24 mouse cellular contexts compared by ENCODE assay signal in the genomic region with DNA sequence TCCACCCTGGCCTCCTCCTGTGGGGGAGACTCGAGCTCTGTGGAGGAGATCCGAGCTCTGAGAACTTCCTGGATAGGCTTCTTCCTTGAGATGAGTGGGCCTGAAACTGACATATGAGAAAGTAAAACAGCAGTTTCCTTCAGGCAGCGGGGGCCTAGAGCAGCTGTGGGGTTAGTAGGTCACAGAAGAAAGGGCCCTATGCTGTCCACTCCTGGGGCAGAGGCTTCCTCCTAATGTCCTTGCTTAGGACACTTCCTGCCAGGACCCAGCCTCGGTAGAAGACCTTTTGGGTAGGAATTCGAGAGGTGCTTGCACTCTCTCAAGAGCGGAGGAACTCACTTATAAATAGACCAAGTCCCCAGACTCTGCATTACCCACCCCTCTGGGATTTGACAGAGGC. TPM values are rescaled to one million over a fixed set of nuclear protein-coding genes. Genes with fewer than 3 reads are reported as not detected.
A peak's percentile ranks its signal among the peaks of the same experiment; 100 is the strongest.
DNase-seq lines count a peak whose midpoint lies in the region; ATAC-seq and TF ChIP-seq lines count a peak whose summit lies in the region.
"Had no signal": no experiment of that assay in that cellular context is flagged by ENCODE, and none has a peak within 500 bp of the region (broad histone marks: within the 10 kb centered on the region; RNA-seq: fewer than 3 reads in every experiment).

No protein-coding gene starts in this region.

- H3K9ac ChIP-seq in forebrain, embryonic 16.5 days (replicated peaks; ENCODE audit: low read depth, low read length) = no peak overlapping the region
- H3K9ac ChIP-seq in heart, embryonic 14.5 days (ENCODE audit: low read length) = no peak overlapping the region
- no peak overlapping the region for H3K9ac ChIP-seq in heart, embryonic 12.5 days
- H3K9ac ChIP-seq in embryonic facial prominence, embryonic 13.5 days = no peak overlapping the region
- no peak overlapping the region for H3K9ac ChIP-seq in midbrain, embryonic 14.5 days (replicated peaks; ENCODE audit: low read length)
- H3K9ac ChIP-seq: forebrain, postnatal 0 days; hindbrain, embryonic 14.5 days; liver, embryonic 15.5 days; midbrain, embryonic 15.5 days had no signal

- no peak for ATAC-seq in forebrain, embryonic 16.5 days
- no peak for ATAC-seq in heart, embryonic 14.5 days (ENCODE audit: insufficient number of reproducible peaks, insufficient read depth, low FRiP score, low read depth)
- ATAC-seq in heart, embryonic 12.5 days (ENCODE audit: insufficient number of reproducible peaks, low FRiP score) = no peak
- ATAC-seq in embryonic facial prominence, embryonic 13.5 days (ENCODE audit: insufficient number of reproducible peaks, insufficient read depth, low FRiP score, low TSS enrichment, low read depth) = no peak
- no peak for ATAC-seq in midbrain, embryonic 14.5 days (ENCODE audit: low FRiP score, low TSS enrichment)
- ATAC-seq: forebrain, postnatal 0 days; intestine, postnatal 0 days; lung, postnatal 0 days; midbrain, embryonic 15.5 days had no signal

- H3K4me2 ChIP-seq in forebrain, embryonic 16.5 days (ENCODE audit: low read length) = no peak overlapping the region
- no peak overlapping the region for H3K4me2 ChIP-seq in heart, embryonic 14.5 days (ENCODE audit: low read length)
- H3K4me2 ChIP-seq in heart, embryonic 12.5 days = no peak overlapping the region
- H3K4me2 ChIP-seq in embryonic facial prominence, embryonic 13.5 days = no peak overlapping the region
- H3K4me2 ChIP-seq in midbrain, embryonic 14.5 days (ENCODE audit: low read length) = no peak overlapping the region
- H3K4me2 ChIP-seq: hindbrain, embryonic 14.5 days; liver, embryonic 15.5 days; midbrain, embryonic 15.5 days had no signal

- 72% methylated on average over 6 of the region's 6 CpGs for whole genome bisulfite sequencing in forebrain, embryonic 10.5 days
- WGBS in forebrain, embryonic 16.5 days = 88% methylated on average over 6 of the region's 6 CpGs
- 28% methylated on average over 6 of the region's 6 CpGs for WGBS in heart, embryonic 14.5 days
- 30% methylated on average over 6 of the region's 6 CpGs for WGBS in heart, embryonic 12.5 days
- WGBS in kidney, adult 2 months = 57% methylated on average over 6 of the region's 6 CpGs
- 46% methylated on average over 6 of the region's 6 CpGs for WGBS in embryonic facial prominence, embryonic 13.5 days
- WGBS in midbrain, embryonic 14.5 days = 89% methylated on average over 6 of the region's 6 CpGs

- TF ChIP-seq POLR2A in kidney, adult 2 months (IDR thresholded peaks at IDR 0.05; ENCODE audit: low read depth, low read length) = no peak

- H3K27ac ChIP-seq in forebrain, embryonic 10.5 days = peak overlapping the region; percentile 48; the same call in 1 of the 2 replicates
- no peak overlapping the region for H3K27ac ChIP-seq in forebrain, embryonic 16.5 days (ENCODE audit: low read length)
- H3K27ac ChIP-seq in heart, embryonic 14.5 days (replicated peaks in 1 of 2; ENCODE audit: control insufficient read depth in 1 of 2, insufficient read depth in 1 of 2, low read depth in 2 of 2, low read length in 2 of 2) = peak overlapping the region; percentile 31 to 62
- no peak overlapping the region for H3K27ac ChIP-seq in heart, embryonic 12.5 days (ENCODE audit: poor library complexity, severe bottlenecking)
- H3K27ac ChIP-seq in kidney, adult 2 months (ENCODE audit: insufficient read depth, low read depth, low read length) = no peak overlapping the region
- H3K27ac ChIP-seq in embryonic facial prominence, embryonic 13.5 days = peak overlapping the region; percentile 11; the same call in 1 of the 2 replicates
- H3K27ac ChIP-seq in midbrain, embryonic 14.5 days (replicated peaks; ENCODE audit: low read depth, low read length) = no peak overlapping the region
- H3K27ac ChIP-seq: liver, embryonic 15.5 days; midbrain, embryonic 15.5 days had no signal

- H3K4me1 ChIP-seq in forebrain, embryonic 10.5 days = peaks cover 40% of the 10 kb centered on the region
- peaks cover 6% of the 10 kb centered on the region; the same call in 1 of the 2 replicates for H3K4me1 ChIP-seq in forebrain, embryonic 16.5 days (replicated peaks; ENCODE audit: control insufficient read depth, insufficient read depth, low read length)
- H3K4me1 ChIP-seq in heart, embryonic 14.5 days (ENCODE audit: control insufficient read depth in 2 of 2, insufficient read depth in 2 of 2, low read length in 2 of 2) = peaks cover 30 to 32% of the 10 kb centered on the region in 2 experiments
- H3K4me1 ChIP-seq in heart, embryonic 12.5 days (replicated peaks) = peaks cover 63% of the 10 kb centered on the region
- H3K4me1 ChIP-seq in kidney, adult 2 months (ENCODE audit: control insufficient read depth, insufficient read depth, low read length) = peaks cover 10% of the 10 kb centered on the region; the same call in 1 of the 2 replicates
- peaks cover 24% of the 10 kb centered on the region for H3K4me1 ChIP-seq in embryonic facial prominence, embryonic 13.5 days
- H3K4me1 ChIP-seq in midbrain, embryonic 14.5 days (ENCODE audit: control insufficient read depth, insufficient read depth, low read length) = peaks cover 9% of the 10 kb centered on the region; the same call in 1 of the 2 replicates

- peaks cover 14% of the 10 kb centered on the region; the same call in 1 of the 2 replicates for H3K36me3 ChIP-seq in forebrain, embryonic 10.5 days (replicated peaks)
- H3K36me3 ChIP-seq in forebrain, embryonic 16.5 days (ENCODE audit: control insufficient read depth, insufficient read depth) = no peaks in the 10 kb centered on the region
- no peaks in the 10 kb centered on the region for H3K36me3 ChIP-seq in heart, embryonic 14.5 days (ENCODE audit: control insufficient read depth, insufficient read depth, low read length)
- H3K36me3 ChIP-seq in heart, embryonic 12.5 days = peaks cover 8% of the 10 kb centered on the region; the same call in 1 of the 2 replicates
- no peaks in the 10 kb centered on the region for H3K36me3 ChIP-seq in kidney, adult 2 months (ENCODE audit: control insufficient read depth, insufficient read depth, low read length)
- 0 out of 2 replicates have a peak, but pooled peaks cover 8% of the 10 kb centered on the region for H3K36me3 ChIP-seq in embryonic facial prominence, embryonic 13.5 days
- H3K36me3 ChIP-seq in midbrain, embryonic 14.5 days (ENCODE audit: control insufficient read depth, insufficient read depth, low read length) = no peaks in the 10 kb centered on the region
- H3K36me3 ChIP-seq: liver, embryonic 15.5 days; midbrain, embryonic 15.5 days had no signal

- H3K9me3 ChIP-seq in forebrain, embryonic 10.5 days = no peaks in the 10 kb centered on the region
- no peaks in the 10 kb centered on the region for H3K9me3 ChIP-seq in forebrain, embryonic 16.5 days (ENCODE audit: control insufficient read depth, low read length)
- no peaks in the 10 kb centered on the region for H3K9me3 ChIP-seq in heart, embryonic 14.5 days (ENCODE audit: control insufficient read depth, low read length)
- H3K9me3 ChIP-seq in heart, embryonic 12.5 days (replicated peaks) = no peaks in the 10 kb centered on the region
- no peaks in the 10 kb centered on the region for H3K9me3 ChIP-seq in embryonic facial prominence, embryonic 13.5 days
- no peaks in the 10 kb centered on the region for H3K9me3 ChIP-seq in midbrain, embryonic 14.5 days (ENCODE audit: control insufficient read depth, low read length)
- H3K9me3 ChIP-seq: liver, embryonic 15.5 days; midbrain, embryonic 15.5 days had no signal

- DNase-seq in forebrain, embryonic 10.5 days (ENCODE audit: extremely low spot score, low spot score) = no peak
- peak; percentile 16 to 32 for DNase-seq in kidney, postnatal 4 days
- no peak for DNase-seq in kidney, adult 2 months
- no peak for DNase-seq in midbrain, embryonic 14.5 days
- DNase-seq: adrenal gland, adult 2 months; cerebellum, adult 9-11 months; forebrain, postnatal 0 days; layer of hippocampus, postnatal 36 days; right cerebral cortex, postnatal 25 days had no signal

- no peak overlapping the region for H3K4me3 ChIP-seq in forebrain, embryonic 10.5 days
- no peak overlapping the region for H3K4me3 ChIP-seq in forebrain, embryonic 16.5 days (replicated peaks; ENCODE audit: low read length)
- no peak overlapping the region for H3K4me3 ChIP-seq in heart, embryonic 14.5 days (ENCODE audit: control insufficient read depth in 1 of 2, insufficient read depth in 1 of 2, low read depth in 1 of 2, low read length in 2 of 2)
- H3K4me3 ChIP-seq in heart, embryonic 12.5 days = no peak overlapping the region
- H3K4me3 ChIP-seq in kidney, adult 2 months (ENCODE audit: insufficient read depth, low read depth, low read length) = no peak overlapping the region
- H3K4me3 ChIP-seq in embryonic facial prominence, embryonic 13.5 days = no peak overlapping the region
- H3K4me3 ChIP-seq in midbrain, embryonic 14.5 days (replicated peaks; ENCODE audit: low read depth, low read length) = no peak overlapping the region
- H3K4me3 ChIP-seq: liver, embryonic 15.5 days; midbrain, embryonic 15.5 days had no signal

- TF ChIP-seq CTCF in kidney, adult 2 months (conservative IDR thresholded peaks at IDR 0.05; ENCODE audit: insufficient read depth, insufficient read length, low read depth, low read length) = no peak

- H3K27me3 ChIP-seq in forebrain, embryonic 10.5 days (ENCODE audit: poor library complexity, severe bottlenecking) = no peaks in the 10 kb centered on the region
- H3K27me3 ChIP-seq in forebrain, embryonic 16.5 days (replicated peaks; ENCODE audit: control insufficient read depth, insufficient read depth, low read length) = no peaks in the 10 kb centered on the region
- H3K27me3 ChIP-seq in heart, embryonic 14.5 days (ENCODE audit: control insufficient read depth, insufficient read depth, low read length) = no peaks in the 10 kb centered on the region
- no peaks in the 10 kb centered on the region for H3K27me3 ChIP-seq in heart, embryonic 12.5 days (replicated peaks)
- no peaks in the 10 kb centered on the region for H3K27me3 ChIP-seq in kidney, adult 2 months (replicated peaks; ENCODE audit: control insufficient read depth, insufficient read depth, low read length)
- no peaks in the 10 kb centered on the region for H3K27me3 ChIP-seq in embryonic facial prominence, embryonic 13.5 days
- no peaks in the 10 kb centered on the region for H3K27me3 ChIP-seq in midbrain, embryonic 14.5 days (ENCODE audit: control insufficient read depth, insufficient read depth, low read length)
- H3K27me3 ChIP-seq: liver, embryonic 15.5 days; midbrain, embryonic 15.5 days had no signal

RNA-seq across cellular contexts. Expression of gene Ctnnbip1, which starts 11.7 kb away (rescaled TPM):
- polyA plus RNA-seq in forebrain, embryonic 10.5 days (2016; fragmentation: Nextera tagmentation; extraction: Ambion mirVana) = 53.6 and 59.6 TPM in 2 replicates
- polyA plus RNA-seq in forebrain, embryonic 16.5 days (2015; fragmentation: Nextera tagmentation; extraction: Ambion mirVana) = 94.1 and 105 TPM in 2 replicates
- polyA plus RNA-seq in heart, embryonic 14.5 days (2014; fragmentation: Nextera tagmentation; extraction: Ambion mirVana) = 35.4 and 43.1 TPM in 2 replicates
- polyA plus RNA-seq in heart, embryonic 12.5 days (2016; fragmentation: Nextera tagmentation; extraction: Ambion mirVana) = 38.5 and 39.3 TPM in 2 replicates
- 20.5 and 24.4 TPM in 2 replicates for polyA plus RNA-seq in kidney, adult 2 months (2012; rRNA removed)
- polyA plus RNA-seq in embryonic facial prominence, embryonic 13.5 days (2015; fragmentation: Nextera tagmentation; extraction: Ambion mirVana) = 65.4 and 65.6 TPM in 2 replicates
- polyA plus RNA-seq in midbrain, embryonic 14.5 days (2014; fragmentation: Nextera tagmentation; extraction: Ambion mirVana) = 93.6 and 95.3 TPM in 2 replicates

RNA-seq across cellular contexts. Expression of gene Lzic, which starts 44.7 kb away (rescaled TPM):
- 51.8 and 55.2 TPM in 2 replicates for polyA plus RNA-seq in forebrain, embryonic 10.5 days (2016; fragmentation: Nextera tagmentation; extraction: Ambion mirVana)
- polyA plus RNA-seq in forebrain, embryonic 16.5 days (2015; fragmentation: Nextera tagmentation; extraction: Ambion mirVana) = 47.3 and 51.7 TPM in 2 replicates
- polyA plus RNA-seq in heart, embryonic 14.5 days (2014; fragmentation: Nextera tagmentation; extraction: Ambion mirVana) = 32.1 and 39.8 TPM in 2 replicates
- 32.1 and 40.9 TPM in 2 replicates for polyA plus RNA-seq in heart, embryonic 12.5 days (2016; fragmentation: Nextera tagmentation; extraction: Ambion mirVana)
- 7.7 and 8.6 TPM in 2 replicates for polyA plus RNA-seq in kidney, adult 2 months (2012; rRNA removed)
- polyA plus RNA-seq in embryonic facial prominence, embryonic 13.5 days (2015; fragmentation: Nextera tagmentation; extraction: Ambion mirVana) = 56.5 TPM in 2 replicates
- 48.9 and 49.7 TPM in 2 replicates for polyA plus RNA-seq in midbrain, embryonic 14.5 days (2014; fragmentation: Nextera tagmentation; extraction: Ambion mirVana)

RNA-seq across cellular contexts. Expression of gene Nmnat1, which starts 44.7 kb away (rescaled TPM):
- polyA plus RNA-seq in forebrain, embryonic 10.5 days (2016; fragmentation: Nextera tagmentation; extraction: Ambion mirVana) = 17.9 and 18.4 TPM in 2 replicates
- 10.9 and 11.1 TPM in 2 replicates for polyA plus RNA-seq in forebrain, embryonic 16.5 days (2015; fragmentation: Nextera tagmentation; extraction: Ambion mirVana)
- polyA plus RNA-seq in heart, embryonic 14.5 days (2014; fragmentation: Nextera tagmentation; extraction: Ambion mirVana) = 13.4 and 14.8 TPM in 2 replicates
- 12.0 and 14.0 TPM in 2 replicates for polyA plus RNA-seq in heart, embryonic 12.5 days (2016; fragmentation: Nextera tagmentation; extraction: Ambion mirVana)
- polyA plus RNA-seq in kidney, adult 2 months (2012; rRNA removed) = 17.9 and 21.9 TPM in 2 replicates
- 9.2 and 10.2 TPM in 2 replicates for polyA plus RNA-seq in embryonic facial prominence, embryonic 13.5 days (2015; fragmentation: Nextera tagmentation; extraction: Ambion mirVana)
- polyA plus RNA-seq in midbrain, embryonic 14.5 days (2014; fragmentation: Nextera tagmentation; extraction: Ambion mirVana) = 5.6 and 9.4 TPM in 2 replicates

RNA-seq across cellular contexts. Expression of gene Tmem274, which starts 52.5 kb away (rescaled TPM):
- polyA plus RNA-seq in forebrain, embryonic 10.5 days (2016; fragmentation: Nextera tagmentation; extraction: Ambion mirVana) = 0.50 and 0.63 TPM in 2 replicates
- polyA plus RNA-seq in forebrain, embryonic 16.5 days (2015; fragmentation: Nextera tagmentation; extraction: Ambion mirVana) = 0.57 TPM in 1 of 2 replicates, not detected in the other
- 0.47 TPM in 1 of 2 replicates, not detected in the other for polyA plus RNA-seq in heart, embryonic 14.5 days (2014; fragmentation: Nextera tagmentation; extraction: Ambion mirVana)
- 0.29 and 0.33 TPM in 2 replicates for polyA plus RNA-seq in heart, embryonic 12.5 days (2016; fragmentation: Nextera tagmentation; extraction: Ambion mirVana)
- 0.18 TPM in 1 of 2 replicates, not detected in the other for polyA plus RNA-seq in kidney, adult 2 months (2012; rRNA removed)
- 0.37 TPM in 1 of 2 replicates, not detected in the other for polyA plus RNA-seq in embryonic facial prominence, embryonic 13.5 days (2015; fragmentation: Nextera tagmentation; extraction: Ambion mirVana)
- polyA plus RNA-seq in midbrain, embryonic 14.5 days (2014; fragmentation: Nextera tagmentation; extraction: Ambion mirVana) = not detected in 2 replicates
- polyA plus RNA-seq: adrenal gland, adult 2 months; cortical plate, adult 2 months; embryonic facial prominence, embryonic 14.5 days; forebrain, postnatal 0 days; gonadal fat pad, adult 2 months; hindbrain, embryonic 14.5 days; intestine, postnatal 0 days; limb, embryonic 14.5 days; liver, embryonic 15.5 days; lung, postnatal 0 days; midbrain, embryonic 15.5 days; spleen, adult 2 months; stomach, embryonic 14.5 days had no signal

RNA-seq across cellular contexts. Expression of gene Clstn1, which starts 56.6 kb away (rescaled TPM):
- 17.8 and 21.4 TPM in 2 replicates for polyA plus RNA-seq in forebrain, embryonic 10.5 days (2016; fragmentation: Nextera tagmentation; extraction: Ambion mirVana)
- 65.3 and 81.8 TPM in 2 replicates for polyA plus RNA-seq in forebrain, embryonic 16.5 days (2015; fragmentation: Nextera tagmentation; extraction: Ambion mirVana)
- polyA plus RNA-seq in heart, embryonic 14.5 days (2014; fragmentation: Nextera tagmentation; extraction: Ambion mirVana) = 18.2 and 18.5 TPM in 2 replicates
- 38.3 and 38.9 TPM in 2 replicates for polyA plus RNA-seq in heart, embryonic 12.5 days (2016; fragmentation: Nextera tagmentation; extraction: Ambion mirVana)
- polyA plus RNA-seq in kidney, adult 2 months (2012; rRNA removed) = 44.9 and 46.3 TPM in 2 replicates
- polyA plus RNA-seq in embryonic facial prominence, embryonic 13.5 days (2015; fragmentation: Nextera tagmentation; extraction: Ambion mirVana) = 21.5 and 51.2 TPM in 2 replicates
- polyA plus RNA-seq in midbrain, embryonic 14.5 days (2014; fragmentation: Nextera tagmentation; extraction: Ambion mirVana) = 104 and 117 TPM in 2 replicates

Comparison
In these comparisons a context has a peak if more than half of its experiments do, and no peak if none do; other contexts are left out.
1. DNase-seq: peak in kidney, postnatal 4 days (2 of 2); none in forebrain, embryonic 10.5 days (single experiment), kidney, adult 2 months (single experiment) and midbrain, embryonic 14.5 days (single experiment).
2. H3K27ac ChIP-seq: peak in forebrain, embryonic 10.5 days (single experiment), heart, embryonic 14.5 days (2 of 2) and embryonic facial prominence, embryonic 13.5 days (single experiment); none in forebrain, embryonic 16.5 days (single experiment), heart, embryonic 12.5 days (single experiment), kidney, adult 2 months (single experiment) and midbrain, embryonic 14.5 days (single experiment).